Mouse (Mus musculus): ENCODE data around the gene Bbs9. TPM values are rescaled to one million over a fixed set of nuclear protein-coding genes. Genes with fewer than 3 reads are reported as not detected.

Bbs9 gene
- polyA plus RNA-seq (2015; fragmentation: Nextera tagmentation; extraction: Ambion mirVana): 13.5 and 14.7 TPM in 2 replicates

GRCm38 (mm10) chr9:22475424-22475868, at the start of gene Bbs9:
Bbs9 (plus strand) TSS chr9:22475715.
- Histone ChIP-seq H3K4me2 (peak within 1 kb of the TSS; percentile 79), H3K9me3 (no peaks in the 10 kb centered on the region), H3K4me1 (peaks cover 3% of the 10 kb centered on the region), H3K4me3 (peak within 1 kb of the TSS; percentile 57), H3K9ac (peak within 1 kb of the TSS; percentile 56), H3K27ac (peak within 1 kb of the TSS; percentile 52; the same call in 1 of the 2 replicates), H3K27me3 (no peaks in the 10 kb centered on the region), H3K36me3 (no peaks in the 10 kb centered on the region)
- peak; percentile 99 for ATAC-seq (ENCODE audit: borderline replicate concordance, extremely low read depth, low FRiP score, low TSS enrichment)
- under 1% methylated on average over 25 of the region's 25 CpGs for WGBS

DNA sequence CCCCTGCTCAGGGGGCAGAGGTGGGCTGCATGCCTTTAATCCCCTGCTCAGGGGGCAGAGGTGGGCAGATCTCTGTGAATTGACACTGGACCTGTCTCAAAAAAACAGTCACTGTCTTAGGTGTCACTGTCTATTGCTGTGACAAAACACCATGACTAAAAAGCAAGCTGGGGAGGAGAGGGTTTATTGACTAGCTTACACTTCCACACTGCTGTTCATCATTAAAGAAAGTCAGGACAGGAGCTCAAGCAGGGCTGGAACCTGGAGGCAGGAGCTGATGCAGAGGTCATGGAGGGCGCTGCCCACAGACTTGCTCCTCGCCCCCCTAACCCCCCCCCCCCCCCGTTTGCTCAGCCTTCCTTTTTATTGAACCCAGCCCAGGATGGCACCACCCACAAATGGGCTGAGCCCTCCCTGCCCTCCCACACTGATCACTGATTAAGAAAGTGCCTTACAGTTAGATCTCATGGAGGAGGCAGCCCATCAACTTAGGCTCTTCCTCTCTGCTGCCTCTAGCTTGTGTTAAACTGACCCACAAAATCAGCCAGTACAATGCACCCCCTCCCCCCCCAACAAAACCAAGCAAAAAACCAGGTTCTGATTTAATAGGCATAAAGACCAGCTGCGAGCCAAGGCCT, 47.4 kb upstream of the Bbs9 start:
- Histone ChIP-seq H3K4me2 (no peak overlapping the region), H3K9me3 (no peaks in the 10 kb centered on the region), H3K4me1 (peaks cover 11% of the 10 kb centered on the region), H3K27me3 (no peaks in the 10 kb centered on the region), H3K36me3 (no peaks in the 10 kb centered on the region), H3K4me3 (no peak overlapping the region), H3K9ac (no peak overlapping the region), H3K27ac (no peak overlapping the region)
- 52% methylated on average over 4 of the region's 4 CpGs for WGBS
- no peak for ATAC-seq (ENCODE audit: borderline replicate concordance, extremely low read depth, low FRiP score, low TSS enrichment)

- Histone ChIP-seq H3K9me3 (no peaks in the 10 kb centered on the region), H3K9ac (no peak overlapping the region), H3K4me1 (peaks cover 11% of the 10 kb centered on the region), H3K4me2 (no peak overlapping the region), H3K4me3 (no peak overlapping the region), H3K36me3 (no peaks in the 10 kb centered on the region), H3K27ac (no peak overlapping the region), H3K27me3 (no peaks in the 10 kb centered on the region)
- 68% methylated on average over 14 of the region's 14 CpGs for WGBS
- no peak for ATAC-seq (ENCODE audit: borderline replicate concordance, extremely low read depth, low FRiP score, low TSS enrichment)
Observed at GRCm38 (mm10) chr9:22428666-22429410, 46.7 kb upstream of the Bbs9 start.

DNA sequence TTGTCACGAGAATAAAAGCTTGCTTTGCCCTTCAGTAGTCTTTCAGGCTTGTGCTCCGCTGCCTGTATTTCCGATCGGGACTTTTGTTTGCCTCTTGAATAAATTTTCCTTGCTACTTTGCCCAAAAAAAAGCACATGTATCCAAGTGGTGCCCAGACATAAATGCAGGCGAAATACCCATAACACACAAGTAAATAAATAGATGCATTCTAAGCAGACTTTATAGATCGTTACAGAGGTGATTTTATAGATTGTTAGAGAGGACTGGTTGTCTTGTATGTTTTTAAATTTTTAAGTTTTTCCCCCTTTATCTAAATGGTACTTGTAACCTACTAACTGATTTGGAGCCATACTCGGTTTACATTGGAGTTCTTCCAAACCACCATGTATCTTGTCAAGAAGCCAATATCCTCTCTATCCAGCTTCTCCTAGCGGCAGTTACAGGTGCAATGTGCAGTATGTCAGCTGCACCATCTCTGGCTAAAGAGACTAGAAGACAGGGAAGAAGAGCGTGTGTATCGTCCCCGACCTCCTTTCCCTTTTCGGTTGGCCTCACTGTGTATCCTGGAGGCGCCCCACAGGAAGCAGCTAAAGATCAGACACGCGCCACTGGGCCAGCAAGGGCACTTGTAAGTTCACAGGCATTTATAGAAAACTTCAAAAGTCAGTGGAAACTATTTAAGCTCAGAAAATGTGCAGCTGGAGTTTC, 45.8 kb upstream of the Bbs9 start:
- Histone ChIP-seq H3K27ac (no peak overlapping the region), H3K36me3 (no peaks in the 10 kb centered on the region), H3K4me3 (no peak overlapping the region), H3K9me3 (no peaks in the 10 kb centered on the region), H3K27me3 (no peaks in the 10 kb centered on the region), H3K9ac (no peak overlapping the region), H3K4me1 (peaks cover 11% of the 10 kb centered on the region), H3K4me2 (peak overlapping the region; percentile 41)
- 40% methylated on average over 15 of the region's 15 CpGs for WGBS
- ATAC-seq (ENCODE audit: borderline replicate concordance, extremely low read depth, low FRiP score, low TSS enrichment): peak; percentile 60; the same call in 1 of the 2 replicates

- H3K4me2 ChIP-seq: peak overlapping the region; percentile 41; the same call in 1 of the 2 replicates
- no peak for ATAC-seq (ENCODE audit: borderline replicate concordance, extremely low read depth, low FRiP score, low TSS enrichment)
- H3K4me1 ChIP-seq: peaks cover 11% of the 10 kb centered on the region
- H3K4me3 ChIP-seq: no peak overlapping the region
- no peak overlapping the region for H3K27ac ChIP-seq
- WGBS: 13% methylated on average over 5 of the region's 5 CpGs
- no peaks in the 10 kb centered on the region for H3K36me3 ChIP-seq
- no peaks in the 10 kb centered on the region for H3K9me3 ChIP-seq
- H3K9ac ChIP-seq: no peak overlapping the region
- no peaks in the 10 kb centered on the region for H3K27me3 ChIP-seq
Observed at GRCm38 (mm10) chr9:22430315-22430840, 45.1 kb upstream of the Bbs9 start.

DNA sequence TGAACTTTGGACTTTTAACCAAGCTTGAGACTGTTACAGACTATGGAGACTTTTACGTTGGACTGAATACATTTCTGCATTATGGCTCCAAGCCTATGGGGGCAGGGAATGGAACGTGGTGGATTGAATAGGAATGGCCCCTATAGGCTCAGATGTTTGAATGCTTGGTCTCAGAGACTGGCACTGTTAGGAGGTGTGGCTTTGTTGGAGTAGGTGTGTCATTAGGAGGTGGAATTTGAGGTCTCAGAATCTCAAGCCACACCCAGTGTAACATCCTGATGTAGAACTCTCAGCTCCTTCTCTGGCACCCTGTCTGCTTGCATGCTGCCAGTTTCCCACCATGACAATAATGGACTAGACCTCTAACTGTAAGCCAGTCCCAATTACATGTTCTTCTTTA, 42.3 kb upstream of the Bbs9 start:
- no peak for ATAC-seq (ENCODE audit: borderline replicate concordance, extremely low read depth, low FRiP score, low TSS enrichment)
- H3K27ac ChIP-seq: no peak overlapping the region
- H3K36me3 ChIP-seq: no peaks in the 10 kb centered on the region
- H3K4me3 ChIP-seq: no peak overlapping the region
- no peaks in the 10 kb centered on the region for H3K27me3 ChIP-seq
- no peak overlapping the region for H3K9ac ChIP-seq
- peaks cover 11% of the 10 kb centered on the region for H3K4me1 ChIP-seq
- no peaks in the 10 kb centered on the region for H3K9me3 ChIP-seq
- H3K4me2 ChIP-seq: no peak overlapping the region
- WGBS: 80% methylated on average over 2 of the region's 2 CpGs

- Histone ChIP-seq H3K4me3 (no peak overlapping the region), H3K9me3 (no peaks in the 10 kb centered on the region), H3K4me2 (no peak overlapping the region), H3K9ac (no peak overlapping the region), H3K27ac (no peak overlapping the region), H3K36me3 (no peaks in the 10 kb centered on the region), H3K27me3 (no peaks in the 10 kb centered on the region), H3K4me1 (peaks cover 11% of the 10 kb centered on the region)
- no peak for ATAC-seq (ENCODE audit: borderline replicate concordance, extremely low read depth, low FRiP score, low TSS enrichment)
- 87% methylated on average over 2 of the region's 2 CpGs for WGBS
Observed at GRCm38 (mm10) chr9:22434101-22434500, 41.4 kb upstream of the Bbs9 start.

GRCm38 (mm10) chr9:22438826-22439225, 36.7 kb upstream of the Bbs9 start:
- Histone ChIP-seq H3K4me1 (no peaks in the 10 kb centered on the region), H3K4me3 (no peak overlapping the region), H3K36me3 (no peaks in the 10 kb centered on the region), H3K9me3 (no peaks in the 10 kb centered on the region), H3K9ac (no peak overlapping the region), H3K27ac (no peak overlapping the region), H3K4me2 (no peak overlapping the region), H3K27me3 (no peaks in the 10 kb centered on the region)
- WGBS: 57% methylated on average over 1 of the region's 1 CpGs
- ATAC-seq (ENCODE audit: borderline replicate concordance, extremely low read depth, low FRiP score, low TSS enrichment): no peak

- ATAC-seq (ENCODE audit: borderline replicate concordance, extremely low read depth, low FRiP score, low TSS enrichment): no peak
- Histone ChIP-seq H3K9me3 (no peaks in the 10 kb centered on the region), H3K36me3 (peaks cover 18% of the 10 kb centered on the region), H3K4me1 (no peaks in the 10 kb centered on the region), H3K27ac (no peak overlapping the region), H3K4me3 (no peak overlapping the region), H3K9ac (no peak overlapping the region), H3K4me2 (no peak overlapping the region), H3K27me3 (no peaks in the 10 kb centered on the region)
- 85% methylated on average over 10 of the region's 10 CpGs for WGBS
Observed at GRCm38 (mm10) chr9:22443157-22443556, 32.4 kb upstream of the Bbs9 start.

DNA sequence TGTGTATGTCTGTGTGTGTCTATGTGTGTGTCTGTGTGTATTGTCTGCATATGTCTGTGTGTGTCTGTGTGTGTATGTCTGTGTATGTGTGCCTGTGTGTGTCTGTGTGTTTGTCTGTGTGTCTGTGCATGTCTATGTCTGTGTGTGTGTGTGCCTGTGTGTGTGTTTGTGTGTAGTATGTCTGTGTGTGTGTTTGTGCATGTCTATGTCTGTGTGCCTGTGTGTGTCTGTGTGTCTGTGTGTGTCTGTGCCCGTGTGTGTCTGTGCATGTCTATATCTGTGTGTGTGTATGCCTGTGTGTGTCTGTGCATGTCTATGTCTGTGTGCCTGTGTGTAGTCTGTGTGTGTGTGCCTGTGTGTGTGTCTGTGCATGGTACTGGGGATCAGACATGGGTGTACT, 30.4 kb upstream of the Bbs9 start:
- Histone ChIP-seq H3K4me3 (no peak overlapping the region), H3K4me1 (no peaks in the 10 kb centered on the region), H3K27me3 (no peaks in the 10 kb centered on the region), H3K36me3 (peaks cover 31% of the 10 kb centered on the region), H3K27ac (no peak overlapping the region), H3K4me2 (no peak overlapping the region), H3K9me3 (no peaks in the 10 kb centered on the region), H3K9ac (no peak overlapping the region)
- no peak for ATAC-seq (ENCODE audit: borderline replicate concordance, extremely low read depth, low FRiP score, low TSS enrichment)
- WGBS: 84% methylated on average over 1 of the region's 1 CpGs

DNA sequence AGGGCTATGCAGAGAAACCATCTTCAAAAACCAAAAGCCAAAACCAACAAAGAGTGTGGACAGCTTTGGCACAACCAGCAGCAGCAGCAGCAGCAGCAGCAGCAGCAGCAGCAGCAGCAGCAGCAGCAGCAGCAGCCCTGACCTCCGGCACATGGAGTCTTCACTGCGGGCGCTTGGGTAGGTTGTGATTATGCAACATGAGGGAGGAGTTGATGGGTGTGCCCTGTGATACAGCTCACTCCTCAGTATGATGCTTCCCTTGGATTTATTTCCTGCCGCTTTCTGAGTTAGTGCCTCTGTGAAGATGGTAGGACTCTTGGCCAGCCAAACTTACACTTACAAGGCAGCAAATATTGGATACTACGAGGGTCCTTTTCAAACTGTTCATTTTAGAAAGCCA, 28.3 kb upstream of the Bbs9 start:
- peaks cover 50% of the 10 kb centered on the region for H3K36me3 ChIP-seq
- H3K27ac ChIP-seq: no peak overlapping the region

More for the DNA sequence above, 28.3 kb upstream of the Bbs9 start:
- H3K9me3 ChIP-seq: no peaks in the 10 kb centered on the region
- no peak overlapping the region for H3K4me2 ChIP-seq
- H3K9ac ChIP-seq: no peak overlapping the region
- ATAC-seq (ENCODE audit: borderline replicate concordance, extremely low read depth, low FRiP score, low TSS enrichment): no peak
- no peaks in the 10 kb centered on the region for H3K27me3 ChIP-seq
- 74% methylated on average over 5 of the region's 5 CpGs for WGBS
- H3K4me1 ChIP-seq: no peaks in the 10 kb centered on the region
- H3K4me3 ChIP-seq: no peak overlapping the region
